Mouse (Mus musculus): ENCODE data around the gene Atat1.

- TF ChIP-seq CTCF (conservative IDR thresholded peaks at IDR 0.05 in 1 of 2, IDR thresholded peaks at IDR 0.05 in 1 of 2; ENCODE audit: low read depth in 2 of 2, low read length in 2 of 2) (no peak), USF1 (IDR thresholded peaks at IDR 0.05; ENCODE audit: low read depth, low read length) (no peak), EP300 (IDR thresholded peaks at IDR 0.05; ENCODE audit: low read length) (no peak), MAFK (IDR thresholded peaks at IDR 0.05; ENCODE audit: insufficient replicate concordance, low read length) (no peak), SIN3A (IDR thresholded peaks at IDR 0.05; ENCODE audit: low read length) (peak; percentile 91), TCF12 (IDR thresholded peaks at IDR 0.05; ENCODE audit: low read depth, low read length) (peak; percentile 54; the same call in 1 of the 2 replicates), CHD1 (IDR thresholded peaks at IDR 0.05; ENCODE audit: low read depth, low read length) (no peak; the same call in none of the 2 replicates)
Observed at GRCm38 (mm10) chr17:35919060-35919715, 9.3 kb upstream of the Atat1 start.

Measured in CH12.LX (cell line).